Mouse (Mus musculus) E14TG2a.4 (cell line): ENCODE measurements at regions not wholly inside any gene's neighbourhood (a gene's known extent, or its start where the extent isn't known, plus 50 kb on each side); places are given as distances from the start of the nearest gene placed in this dataset.

Source experiments
- CTCF ChIP-seq: conservative IDR thresholded peaks from 2 replicates; pipeline ENCODE4 v1.5.1; 2014; ENCODE audit warnings: low read length
- NANOG ChIP-seq: IDR thresholded peaks from 2 replicates; pipeline ENCODE4 v1.6.1; 2014; ENCODE audit warnings: borderline replicate concordance, low read length, mixed read lengths
- POU5F1 ChIP-seq: IDR thresholded peaks from 2 replicates; pipeline ENCODE4 v1.6.1; 2014; ENCODE audit warnings: low read length, borderline replicate concordance

DNA sequence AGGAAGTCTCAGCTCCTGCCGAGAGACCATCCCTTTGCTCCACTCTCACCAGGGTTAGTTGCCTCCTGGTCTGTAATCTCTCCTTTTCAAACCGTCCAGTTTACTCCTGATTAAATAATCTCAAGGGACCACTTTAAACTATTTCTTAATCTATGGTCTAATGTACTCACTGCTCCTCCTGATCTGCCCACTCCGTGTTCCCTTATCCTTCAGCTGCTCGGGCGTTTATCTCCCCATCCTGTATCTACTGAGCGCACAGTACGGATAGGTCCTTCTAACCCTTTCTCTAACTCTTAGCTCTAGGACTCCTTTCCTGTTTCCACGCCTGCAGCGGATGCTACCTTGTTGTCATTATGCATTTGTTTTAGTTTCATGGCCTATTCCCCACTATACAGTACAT, 67.1 kb upstream of the Picalm start:
- TF ChIP-seq CTCF (no peak), POU5F1 (no peak), NANOG (no peak)
